Mouse (Mus musculus) embryonic facial prominence, embryonic 15.5 days (tissue): ENCODE data around the gene Defb48. TPM values are rescaled to one million over a fixed set of nuclear protein-coding genes. Genes with fewer than 3 reads are reported as not detected.

Experiments
- polyA plus RNA-seq: library from polyadenylated mRNA; unstranded; fragments of >200 nt; fragmentation: Nextera tagmentation; extraction: Ambion mirVana; gene quantifications from 2 replicates; pipeline ENCODE4 v1.2.1, GENCODE M21; 2015

Gene Defb48
- polyA plus RNA-seq, 1 experiment from 2014 or later = not detected

Other genes starting within 250 kb of the Defb48 start
- 21.1 and 23.2 TPM in 2 replicates for gene Ints6, start 223.3 kb downstream of the Defb48 start, polyA plus RNA-seq
- 8.0 and 8.2 TPM in 2 replicates for gene Wdfy2, start 146.8 kb downstream of the Defb48 start, polyA plus RNA-seq
- not detected in 2 replicates for gene Defb47, start 13.6 kb upstream of the Defb48 start, polyA plus RNA-seq
- gene Defb43, start 27.3 kb upstream of the Defb48 start, polyA plus RNA-seq = not detected in 2 replicates
- not detected in 2 replicates for gene Defb42, start 62.5 kb upstream of the Defb48 start, polyA plus RNA-seq
- gene Defb30, start 65.5 kb upstream of the Defb48 start, polyA plus RNA-seq = not detected in 2 replicates